Mouse (Mus musculus) heart, postnatal 25 days (tissue): ENCODE results near the gene Dgkq. TPM values are rescaled to one million over a fixed set of nuclear protein-coding genes. Genes with fewer than 3 reads are reported as not detected.

Experiments used
- DNase-seq: peaks from one replicate; pipeline ENCODE4 v3.0.0; 2022; ENCODE audit warnings: low spot score
- intact Hi-C: fragments of 180-260 bp; cut with DNase I; formaldehyde crosslinking; loops from one replicate; pipeline ENCODE4 v1.15.1; 2025
- total RNA-seq, 2 experiments: library from RNA; stranded (reverse); gene quantifications; 2 replicates each; pipeline ENCODE4 v1.2.3; 2021

Dgkq gene
- total RNA-seq, 2 experiments from 2014 or later, result 8.4 to 10.1 TPM

DNA sequence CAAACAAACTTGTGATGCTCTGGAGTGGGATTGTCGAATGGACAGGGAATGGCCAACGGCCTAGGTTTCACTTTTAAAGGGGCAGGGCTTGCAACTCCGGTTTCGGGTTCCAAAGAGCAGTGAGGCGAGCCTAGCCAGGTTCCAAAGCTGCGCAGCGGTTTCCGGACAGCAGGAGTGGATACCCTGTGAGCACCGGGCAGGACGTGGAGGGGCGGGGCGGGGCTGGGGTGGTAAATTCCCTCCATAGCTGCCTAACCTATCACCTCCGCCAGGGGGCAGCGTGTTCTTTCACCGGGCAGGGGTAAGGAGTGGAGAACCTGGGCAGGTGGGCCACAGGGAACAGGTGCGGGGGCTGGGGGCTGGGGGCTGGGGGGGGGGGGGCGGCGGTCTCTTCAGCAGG is 22.8 kb upstream of the Dgkq start, which contains the start of gene Fgfrl1:
Fgfrl1 (plus strand) TSS at position 112 of the 400 bp plus-strand sequence.
- peak; percentile 20 for DNase-seq
- intact Hi-C loops, result loop anchor here (2.0 kb wide), 1 partner anchor 23 kb away; the partner anchor contains the start of gene Dgkq

DNA sequence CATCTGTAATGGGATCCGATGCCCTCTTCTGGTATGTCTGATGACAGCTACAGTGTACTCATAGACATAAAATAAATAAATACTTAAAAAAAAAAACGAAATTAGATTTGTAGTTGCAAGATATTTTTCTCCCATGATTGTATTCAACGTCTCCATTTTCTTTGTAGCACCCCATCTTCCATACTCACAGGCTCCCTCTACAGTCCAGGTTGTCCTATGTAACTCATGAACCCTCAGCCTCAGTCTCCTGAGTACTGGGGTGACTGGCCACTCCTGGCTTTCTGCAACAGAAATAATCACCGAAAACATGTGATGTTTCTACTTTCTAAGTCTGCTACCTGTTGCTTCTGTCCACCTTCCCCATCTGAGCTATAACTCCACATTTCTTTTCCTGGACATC is 21.7 kb upstream of the Dgkq start:
- DNase-seq, result no peak
- intact Hi-C loops, result no loop called here

DNA sequence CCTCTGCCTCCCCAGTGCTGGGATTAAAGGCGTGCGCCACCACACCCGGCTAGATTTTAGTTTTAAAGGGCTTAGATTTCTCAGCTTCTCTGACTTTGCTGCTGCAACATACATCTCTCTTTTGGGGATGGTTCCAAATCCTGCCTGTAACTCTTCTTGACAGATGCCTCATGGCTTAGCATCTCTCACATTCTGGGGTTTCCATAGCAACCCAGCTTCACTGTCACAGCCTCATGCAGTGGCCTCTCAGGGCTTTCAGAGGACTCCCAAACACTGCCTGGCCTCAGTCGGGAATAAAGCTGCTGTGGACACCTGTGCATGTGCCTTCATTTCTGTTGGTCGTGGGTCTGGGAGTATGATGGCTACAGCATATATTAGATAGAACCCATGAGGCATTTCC is 19.6 kb upstream of the Dgkq start:
- intact Hi-C loops, result no loop called here
- no peak for DNase-seq

DNA sequence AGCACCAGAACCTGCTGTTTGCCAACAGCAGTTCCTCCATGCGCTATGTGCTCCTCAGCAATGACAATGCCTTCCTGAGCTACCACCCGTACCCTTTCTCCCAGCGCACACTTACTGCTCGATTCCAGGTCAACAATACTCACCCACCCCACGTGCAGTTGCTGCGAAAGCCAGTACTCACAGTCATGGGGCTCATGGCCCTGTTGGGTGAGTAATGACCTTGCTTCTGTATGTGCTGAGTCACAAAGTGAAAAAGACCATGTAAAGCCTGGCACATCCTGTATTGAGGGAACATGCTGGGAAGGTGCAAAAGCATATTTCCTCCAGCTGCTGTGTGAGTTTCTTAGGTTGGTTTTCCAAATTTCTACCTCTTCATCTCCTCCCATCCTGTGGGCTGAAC is 11.4 kb upstream of the Dgkq start:
- DNase-seq, result no peak
- intact Hi-C loops, result no loop called here

DNA sequence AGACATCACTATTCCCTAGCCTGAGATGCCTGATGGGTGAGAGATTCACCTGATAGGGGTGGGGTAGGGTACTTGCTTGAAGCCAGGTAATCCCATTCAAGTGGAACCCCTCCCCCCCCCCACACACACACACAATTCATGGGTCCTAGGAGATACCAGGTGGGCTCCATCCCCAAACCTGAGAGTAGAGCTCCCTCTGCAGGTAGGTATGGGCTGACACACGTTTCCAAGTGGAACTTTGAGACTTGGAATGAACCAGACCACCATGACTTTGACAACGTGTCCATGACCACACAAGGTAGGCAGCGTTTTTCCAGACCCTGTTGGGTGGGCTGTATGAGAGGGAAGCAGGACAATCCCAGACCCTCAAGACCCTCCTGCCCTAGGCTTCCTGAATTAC is 10.4 kb upstream of the Dgkq start:
- no peak for DNase-seq
- intact Hi-C loops, result no loop called here

DNA sequence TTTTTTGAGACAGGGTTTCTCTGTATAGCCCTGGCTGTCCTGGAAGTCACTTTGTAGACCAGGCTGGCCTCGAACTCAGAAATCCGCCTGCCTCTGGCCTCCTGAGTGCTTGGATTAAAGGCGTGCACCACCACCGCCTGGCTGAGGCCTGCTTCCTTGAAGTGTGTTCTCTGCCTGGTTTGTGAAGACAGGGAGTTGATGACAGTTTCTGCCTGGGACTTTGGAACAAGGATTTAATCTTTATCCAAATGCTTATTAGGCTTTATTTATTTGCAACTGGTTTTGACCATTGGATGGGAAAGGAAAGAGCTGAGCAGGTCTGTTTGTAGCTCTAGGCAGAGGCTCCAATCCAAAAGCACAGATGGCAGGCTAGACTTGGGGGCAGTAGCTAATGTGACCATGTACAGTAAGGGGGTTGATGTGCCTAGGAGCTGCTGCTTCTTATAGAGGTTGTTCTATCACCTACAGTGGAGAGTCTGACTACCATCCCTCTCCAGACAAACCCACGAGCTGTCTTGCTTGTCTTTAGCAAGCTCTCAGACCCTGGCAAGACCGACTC is 8.9 kb upstream of the Dgkq start:
- intact Hi-C loops, result no loop called here
- DNase-seq, result no peak

DNA sequence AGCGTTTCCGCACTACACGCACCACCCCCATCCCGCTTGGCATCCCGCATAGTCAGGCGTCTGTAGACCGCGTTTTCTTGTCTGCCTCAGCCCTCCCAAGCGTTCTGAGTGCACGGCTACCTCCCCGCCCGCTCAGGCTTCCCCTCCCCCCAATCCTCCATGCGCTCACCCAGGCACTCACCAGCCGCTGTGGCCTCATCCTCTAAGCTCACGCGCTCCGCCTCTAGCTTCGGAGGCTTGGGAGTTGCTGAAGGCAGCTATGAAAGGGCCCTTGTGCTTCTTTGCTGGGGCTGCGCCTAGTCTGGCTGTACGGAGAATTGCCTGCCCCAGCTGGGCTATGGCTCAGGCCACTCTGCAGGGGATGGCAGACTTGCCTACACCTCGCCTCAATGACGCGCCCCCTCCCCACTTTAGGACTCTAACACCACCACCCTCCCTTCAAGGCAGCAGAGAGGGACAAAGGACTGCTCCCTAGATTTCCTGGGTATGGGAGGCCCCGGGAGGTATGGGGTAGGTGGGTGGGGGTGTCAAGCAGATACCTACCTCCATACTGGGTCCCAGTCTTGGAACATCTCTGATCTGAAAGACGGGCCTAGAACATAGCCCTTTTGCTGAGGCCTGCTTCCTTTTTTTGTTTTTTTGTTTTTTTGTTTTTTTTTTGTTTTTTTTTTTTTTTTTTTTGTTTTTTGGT is 8.3 kb upstream of the Dgkq start:
- peak; percentile 20 for DNase-seq

DNA sequence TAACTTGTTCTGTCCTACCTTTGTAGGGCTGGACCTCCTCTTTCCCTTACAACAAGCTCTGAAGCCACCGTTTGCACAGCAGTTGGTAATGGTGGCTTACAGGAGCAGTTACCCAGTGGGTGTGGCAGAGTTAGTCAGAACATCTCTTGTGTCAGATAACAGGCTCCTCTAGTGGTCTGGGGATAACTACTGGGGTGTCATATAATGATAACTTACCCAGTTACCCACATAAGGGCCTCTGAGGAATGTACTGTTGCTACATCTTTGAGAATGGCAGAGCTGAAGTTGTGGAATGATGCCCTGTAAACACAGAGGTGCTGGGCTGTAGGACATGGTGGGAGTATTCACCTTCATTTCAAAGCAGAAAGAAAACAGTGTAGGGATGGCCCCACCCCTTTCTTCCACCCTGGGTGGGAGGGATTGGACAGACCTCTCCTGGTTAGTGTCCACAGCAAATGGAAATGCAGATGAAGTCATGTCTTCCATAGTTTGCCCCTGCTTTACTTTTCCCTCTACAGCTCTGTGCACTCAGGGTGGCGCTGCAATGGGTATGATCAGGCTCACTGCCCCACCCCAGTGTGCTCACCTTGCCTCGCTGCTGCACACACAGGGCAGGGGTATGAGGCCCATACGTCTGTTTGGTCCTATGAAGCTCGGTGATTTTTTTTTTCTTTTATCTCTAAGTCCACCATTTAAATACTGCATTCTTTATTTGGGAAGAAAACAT is 7.5 kb upstream of the Dgkq start:
- intact Hi-C loops, result no loop called here

More for the DNA sequence above, 8.3 kb upstream of the Dgkq start:
- intact Hi-C loops, result no loop called here

DNA sequence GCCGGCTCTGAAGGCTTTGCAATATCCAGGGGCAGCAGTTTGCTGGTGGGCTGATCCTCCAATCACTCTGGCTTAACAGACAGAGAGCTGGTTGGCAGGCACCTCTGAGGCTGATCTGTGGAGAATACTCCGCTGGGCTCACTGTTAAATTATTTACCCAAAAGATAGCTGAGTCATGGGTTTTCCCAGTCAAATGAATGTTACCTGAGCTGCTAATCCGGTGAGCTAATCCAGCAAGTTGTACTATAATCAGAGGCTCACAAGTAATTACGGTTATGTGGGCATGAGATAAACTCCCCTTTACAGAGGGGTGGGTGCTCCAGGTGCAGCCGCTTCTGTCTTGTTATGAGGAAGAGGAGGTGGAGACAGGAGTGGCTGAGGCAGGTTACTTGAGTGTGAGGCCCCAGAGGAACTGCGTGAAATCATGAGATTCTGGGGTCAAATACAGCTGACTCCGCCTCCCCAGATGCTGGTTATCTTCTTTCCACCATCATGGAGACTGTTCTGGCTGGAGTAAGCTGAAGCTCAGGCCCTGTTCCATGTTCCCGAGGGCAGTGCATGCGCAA is 5.9 kb upstream of the Dgkq start, which contains the start of gene Slc26a1:
Slc26a1 (minus strand) TSS at position 319 of the 566 bp plus-strand sequence.
- DNase-seq, result no peak
- intact Hi-C loops, result no loop called here

More for the DNA sequence above, 7.5 kb upstream of the Dgkq start:
- no peak for DNase-seq

DNA sequence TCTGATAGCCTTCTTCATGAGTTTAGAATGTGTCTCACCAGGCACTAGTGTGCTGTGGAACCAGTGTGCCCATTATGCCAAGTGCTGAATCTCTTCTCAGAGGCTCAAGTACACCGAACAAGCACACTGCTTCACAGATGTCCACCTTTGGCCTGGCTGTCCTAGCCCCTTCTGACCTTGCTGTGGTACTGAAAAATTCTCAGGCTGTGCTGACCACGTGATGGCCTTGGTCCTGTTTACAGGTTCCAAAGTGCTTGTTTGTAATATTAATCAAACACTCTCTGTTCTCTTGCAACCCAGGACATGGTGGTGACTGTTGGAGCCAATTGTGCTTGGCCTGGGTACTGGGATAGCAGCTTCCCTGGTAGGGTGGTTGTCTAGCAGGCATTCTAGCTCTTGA is 5.2 kb upstream of the Dgkq start:
- no peak for DNase-seq
- intact Hi-C loops, result no loop called here

DNA sequence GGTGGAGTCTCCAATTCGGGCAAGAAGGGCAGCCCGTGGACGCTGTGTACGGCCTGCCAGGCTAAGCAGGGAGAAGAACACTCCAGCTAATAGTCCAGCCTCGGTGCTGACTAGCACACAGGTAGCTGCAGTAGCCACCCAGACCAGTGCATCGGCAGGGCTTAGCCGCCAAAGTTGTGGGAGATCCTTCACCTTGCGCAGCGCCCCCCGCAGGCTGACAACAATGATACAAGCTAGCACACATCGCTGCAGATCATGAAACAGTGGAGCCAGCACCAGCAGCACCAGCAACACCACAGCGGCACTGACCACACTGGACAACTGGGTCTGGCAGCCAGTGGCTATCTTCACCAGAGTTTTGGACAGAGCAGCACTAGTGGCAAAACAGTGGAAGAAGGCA is 2.3 kb upstream of the Dgkq start:
- DNase-seq, result no peak
- intact Hi-C loops, result loop anchor here (2.0 kb wide), 1 partner anchor 55 kb away; no protein-coding TSS in a partner anchor

DNA sequence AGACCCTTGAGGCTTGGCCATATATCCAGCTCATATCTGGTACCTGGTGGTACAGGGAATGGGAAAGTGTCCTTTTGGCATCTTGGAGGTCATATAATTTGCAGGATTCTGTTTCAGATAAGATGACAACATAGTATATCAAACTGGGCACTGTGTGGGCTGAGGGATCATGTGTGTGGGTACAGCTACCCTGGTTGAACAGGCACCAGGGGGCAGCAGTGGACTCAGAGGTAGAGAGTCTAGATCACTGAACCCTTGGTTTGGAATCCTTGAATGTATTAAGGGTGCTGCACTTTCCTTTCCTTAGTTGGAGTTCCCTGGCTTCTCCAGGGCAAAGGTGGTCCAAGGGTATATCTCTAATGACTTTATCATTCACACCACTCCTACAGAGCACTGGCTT is 1.3 kb upstream of the Dgkq start:
- no peak for DNase-seq
- intact Hi-C loops, result loop anchor here (2.0 kb wide), 1 partner anchor 56 kb away; no protein-coding TSS in a partner anchor

DNA sequence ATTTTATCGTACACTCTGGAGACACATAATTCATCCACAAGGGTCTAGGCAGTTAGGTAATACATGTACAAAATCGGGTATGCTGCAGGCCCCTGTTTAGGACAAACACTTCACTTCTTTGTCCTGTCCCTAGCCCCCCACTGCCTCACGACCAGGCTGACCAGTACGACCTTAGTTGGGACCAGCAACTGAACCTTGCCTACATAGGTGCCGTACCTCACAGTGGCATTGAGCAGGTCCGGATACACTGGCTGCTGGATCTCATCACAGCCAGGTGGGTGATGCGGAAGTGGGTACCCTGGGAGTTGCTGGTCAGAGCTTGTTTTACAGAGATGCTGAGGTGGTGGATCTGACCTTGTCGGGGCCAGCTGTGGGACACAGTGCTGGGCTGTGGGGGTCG is 514 bp upstream of the Dgkq start:
- DNase-seq, result no peak
- intact Hi-C loops, result loop anchor here (2.0 to 5.0 kb wide), 3 partner anchors 23 to 57 kb away; partner anchors contain the start of genes Fgfrl1, Gak and Tmem175

DNA sequence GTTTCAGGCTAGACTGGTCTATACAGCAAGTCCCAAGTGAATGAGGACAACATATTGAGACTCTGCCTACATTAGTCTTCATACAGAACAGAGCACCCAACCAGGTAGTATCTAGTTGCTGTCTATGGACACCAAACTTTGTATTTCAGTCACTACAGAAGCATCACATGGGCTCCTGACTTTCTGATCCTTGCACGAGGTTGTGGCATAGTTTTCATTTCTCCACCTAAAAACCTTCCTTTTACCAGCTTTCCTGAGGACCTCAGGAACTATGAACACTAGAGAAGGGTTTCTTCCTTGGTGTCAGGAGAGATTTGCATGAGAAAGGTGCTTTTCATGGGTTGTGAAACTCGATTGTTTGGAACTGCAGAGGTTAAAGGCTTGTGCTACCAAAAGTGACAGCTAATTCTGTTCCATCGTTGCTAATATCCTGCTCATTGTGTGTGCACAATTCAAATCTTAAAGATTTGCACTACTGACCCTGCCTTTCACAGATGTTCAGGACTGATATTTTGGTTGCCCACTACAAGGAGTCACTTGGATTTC is 1.0 kb downstream of the Dgkq start:
- DNase-seq, result no peak
- intact Hi-C loops, result loop anchor here (2.0 to 5.0 kb wide), 2 partner anchors 24 to 41 kb away; partner anchors contain the start of genes Fgfrl1, Gak and Tmem175

DNA sequence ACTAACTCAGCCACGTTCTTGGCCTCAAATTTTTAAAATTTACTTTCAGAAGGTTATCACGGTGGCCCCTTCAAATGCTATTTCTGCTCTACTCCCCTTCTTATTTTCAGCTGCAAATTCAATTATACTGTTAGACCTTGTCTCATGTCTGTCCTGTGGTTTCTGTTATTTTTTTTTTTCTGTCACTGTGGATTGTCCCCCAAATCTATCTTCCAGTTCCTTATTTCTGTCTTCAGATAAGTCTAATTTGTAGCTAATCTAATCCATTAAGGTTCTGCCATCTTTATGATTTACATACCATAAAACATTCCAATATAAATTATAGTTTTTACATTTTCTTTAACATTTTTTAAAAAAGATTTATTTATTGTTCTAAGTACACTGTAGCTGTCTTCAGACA is 2.1 kb downstream of the Dgkq start:
- DNase-seq, result no peak
- intact Hi-C loops, result loop anchor here (5.0 kb wide), 1 partner anchor 40 kb away; the partner anchor contains the start of genes Gak and Tmem175

DNA sequence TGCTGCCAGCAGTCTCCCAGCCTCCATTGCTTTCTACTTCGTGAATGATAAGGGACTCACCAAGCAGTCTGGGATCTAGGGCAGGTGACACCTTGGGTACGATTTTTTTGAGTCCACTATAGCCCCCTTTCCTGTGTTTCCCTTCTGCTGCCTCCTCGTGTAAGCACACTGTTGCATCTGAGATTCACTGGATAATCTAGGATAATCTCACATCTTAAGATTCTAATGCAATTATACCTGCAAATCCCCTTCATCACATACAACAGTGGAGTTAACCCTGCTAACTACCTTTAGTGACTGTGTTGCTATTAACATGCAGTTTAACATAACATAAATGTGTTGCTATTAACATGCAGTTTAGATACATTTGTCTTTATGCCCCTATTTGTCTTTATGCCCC is 4.4 kb downstream of the Dgkq start:
- intact Hi-C loops, result loop anchor here (5.0 kb wide), 1 partner anchor 38 kb away; the partner anchor contains the start of genes Gak and Tmem175
- DNase-seq, result no peak

DNA sequence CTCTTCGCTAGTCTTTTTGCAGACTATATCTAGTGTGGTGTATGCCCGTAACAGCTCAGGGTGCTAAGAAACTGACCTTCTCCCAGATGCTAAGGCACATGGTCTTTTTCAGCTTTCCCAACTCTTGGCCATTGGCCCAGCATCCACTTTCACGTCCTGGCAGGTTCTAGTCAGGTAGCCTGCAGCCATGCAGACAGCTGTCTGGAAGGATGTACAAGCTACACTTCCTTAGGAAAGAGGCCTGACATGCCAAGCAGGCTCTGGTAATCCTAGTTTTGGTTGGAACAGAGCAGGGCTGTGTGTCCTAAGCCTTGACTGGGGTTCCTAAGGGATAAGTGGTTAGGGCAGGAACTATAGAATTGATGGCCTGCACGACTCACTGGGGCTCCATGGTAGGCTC is 6.7 kb downstream of the Dgkq start:
- no peak for DNase-seq
- intact Hi-C loops, result no loop called here

DNA sequence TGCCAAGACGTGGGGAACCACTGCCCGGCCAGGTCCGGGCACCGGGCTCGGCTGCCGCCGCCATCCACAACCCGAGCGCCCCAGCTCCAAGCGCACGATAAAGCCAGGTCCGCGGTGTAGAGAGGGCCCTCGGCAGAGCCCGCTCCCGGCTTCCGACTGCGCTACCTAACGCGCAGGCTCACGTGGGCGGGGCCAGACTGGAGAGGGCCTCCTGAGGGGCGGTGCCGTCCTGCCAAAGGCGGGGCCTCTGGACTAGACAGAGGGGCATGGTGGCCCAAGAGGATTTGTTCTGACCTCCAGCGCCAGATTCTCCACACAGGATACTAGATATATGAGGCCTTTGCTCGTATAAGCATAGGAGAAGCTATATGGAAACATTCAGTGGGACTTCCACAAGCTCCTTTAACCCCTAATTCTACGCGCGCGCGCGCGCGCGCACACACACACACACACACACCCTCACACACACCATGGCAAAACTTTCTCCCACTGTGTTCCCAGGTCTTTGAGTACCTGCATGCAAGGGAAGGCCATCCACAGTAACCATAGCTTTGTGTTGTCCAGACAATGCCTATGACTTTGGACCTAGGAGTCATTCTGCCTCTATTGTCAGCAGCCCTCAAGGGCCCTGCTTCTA is 8.7 kb downstream of the Dgkq start:
- intact Hi-C loops, result no loop called here
- peak; percentile 86 for DNase-seq
